Mouse (Mus musculus) left cerebral cortex, adult 9 months (tissue): ENCODE data around the gene S100a7a.

Experiments used
- DNase-seq, 2 experiments: peaks; one replicate each; pipeline ENCODE4 v3.0.0; 2022; ENCODE audit warnings: low spot score in 2 of 2

Gene S100a7a

DNA sequence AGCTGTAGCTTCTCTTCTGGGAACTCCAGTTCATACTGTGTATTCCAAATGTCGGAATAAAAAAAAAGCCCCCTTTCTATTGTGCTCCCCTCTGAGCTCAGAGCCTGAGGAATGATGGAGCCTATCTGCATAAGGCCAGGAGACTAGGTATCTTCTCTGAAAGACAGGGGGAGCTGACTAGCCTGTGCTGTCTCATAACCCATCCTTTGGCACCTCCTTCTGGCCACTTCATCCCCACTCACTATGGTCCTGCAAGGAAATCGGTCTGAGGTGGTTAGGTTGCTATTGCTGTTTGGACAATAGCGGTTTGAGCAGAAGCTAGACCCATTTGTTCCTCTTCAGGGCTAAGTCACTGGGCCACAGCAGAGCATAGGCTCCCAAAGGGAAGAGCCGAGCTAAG lies 26.0 kb upstream of the S100a7a start:
- no peak for DNase-seq

DNA sequence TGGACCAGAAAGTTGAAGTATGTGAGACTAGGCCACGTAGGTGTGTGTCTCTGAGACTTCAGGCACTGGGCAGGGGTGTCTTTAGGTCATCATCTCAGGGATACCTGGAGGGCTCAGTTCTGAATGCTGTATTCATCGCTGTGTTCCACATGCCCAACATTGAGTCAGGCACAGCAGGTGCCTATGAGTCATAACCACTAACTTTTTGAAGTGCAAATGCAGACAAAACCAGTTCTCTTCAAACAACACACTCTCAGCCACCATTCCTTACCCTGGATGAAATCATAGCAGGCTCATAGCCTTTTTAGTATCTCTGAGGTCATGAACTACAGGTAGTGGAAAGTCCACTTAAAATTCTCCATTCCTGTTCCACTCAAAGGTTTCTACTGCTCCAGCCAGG lies 24.5 kb upstream of the S100a7a start:
- DNase-seq = no peak

DNA sequence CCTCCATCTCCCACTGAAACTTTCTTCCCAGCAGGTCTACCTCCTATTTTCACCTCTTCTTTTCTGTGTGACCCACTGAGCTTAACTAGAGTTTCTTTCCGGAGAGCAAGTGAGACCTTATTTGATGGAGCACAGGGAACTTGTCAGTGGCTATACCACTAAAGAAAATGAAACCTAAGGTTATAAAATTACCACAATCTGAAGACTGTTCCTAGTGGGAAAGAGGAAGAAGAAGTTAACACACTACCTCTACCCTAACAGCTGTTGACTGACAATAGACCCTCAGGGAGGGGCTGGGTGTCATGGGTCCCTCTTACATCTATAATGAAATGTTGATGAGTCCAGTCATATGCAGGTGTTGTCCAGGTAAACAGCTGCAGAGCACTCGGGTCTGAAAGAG lies 21.8 kb upstream of the S100a7a start:
- no peak for DNase-seq

DNA sequence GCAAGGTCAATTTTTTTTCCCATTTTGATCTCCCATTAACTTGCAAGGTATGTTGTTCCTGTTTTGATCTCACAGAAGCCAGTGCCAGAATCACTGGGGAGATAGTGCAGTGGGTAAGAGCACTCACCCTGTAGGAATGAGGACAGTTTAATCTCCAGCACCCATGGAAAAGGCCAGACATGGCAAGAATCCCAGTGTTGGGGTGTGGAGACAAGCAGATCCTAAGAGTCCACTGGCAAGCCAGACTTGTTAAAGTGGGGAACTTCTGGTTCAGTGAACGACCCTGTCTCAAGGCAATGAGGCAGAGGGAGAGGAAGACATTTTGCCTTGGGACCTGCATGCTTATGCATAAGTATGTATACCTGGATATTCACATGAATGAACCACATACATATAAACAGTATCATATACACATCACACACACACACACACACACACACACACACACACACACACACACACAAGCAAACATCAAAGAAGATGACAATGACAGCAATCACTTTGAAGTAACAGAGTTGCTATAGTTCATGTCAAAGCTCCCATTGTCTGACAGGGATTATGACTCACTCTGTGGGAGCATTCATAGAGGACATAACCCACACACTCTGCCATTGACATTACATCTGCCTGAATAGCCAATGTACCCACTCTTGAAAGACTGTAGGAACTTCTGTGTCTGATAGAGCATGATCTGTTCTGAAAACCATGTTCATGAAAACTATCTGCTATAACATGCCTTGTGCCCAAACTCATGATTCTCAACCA lies 15.1 kb upstream of the S100a7a start:
- DNase-seq = no peak

DNA sequence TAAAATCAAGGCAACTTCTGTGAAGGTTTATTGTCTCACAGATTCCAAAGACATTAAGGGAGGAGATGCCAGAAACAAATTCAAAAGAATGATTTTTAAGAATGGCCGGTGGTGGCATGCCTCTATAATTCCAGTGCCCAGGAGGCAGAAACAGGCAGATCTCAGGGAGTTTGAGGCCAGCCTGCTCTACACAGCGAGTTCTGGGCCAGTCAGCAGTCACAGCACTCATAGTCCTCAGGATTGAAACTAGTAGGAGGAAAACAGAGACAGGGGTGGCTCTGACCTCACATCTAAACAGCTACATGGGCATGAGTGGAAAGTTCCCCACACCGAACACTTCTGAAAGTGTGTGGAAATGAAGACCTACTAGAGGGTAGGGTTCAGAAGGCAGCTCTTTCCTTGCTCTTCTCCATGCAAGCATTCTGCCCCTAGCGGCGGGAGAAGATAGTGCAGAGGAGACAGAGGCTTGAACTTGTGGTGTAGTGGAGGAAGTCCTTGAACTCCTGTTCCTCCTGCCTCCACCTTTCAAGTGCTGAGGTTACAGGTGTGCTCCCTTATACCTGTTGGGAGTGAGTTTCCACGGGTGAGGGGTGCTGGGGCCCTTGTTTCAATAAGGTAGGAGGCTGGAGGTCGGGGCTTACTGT lies 14.2 kb upstream of the S100a7a start:
- DNase-seq = no peak

DNA sequence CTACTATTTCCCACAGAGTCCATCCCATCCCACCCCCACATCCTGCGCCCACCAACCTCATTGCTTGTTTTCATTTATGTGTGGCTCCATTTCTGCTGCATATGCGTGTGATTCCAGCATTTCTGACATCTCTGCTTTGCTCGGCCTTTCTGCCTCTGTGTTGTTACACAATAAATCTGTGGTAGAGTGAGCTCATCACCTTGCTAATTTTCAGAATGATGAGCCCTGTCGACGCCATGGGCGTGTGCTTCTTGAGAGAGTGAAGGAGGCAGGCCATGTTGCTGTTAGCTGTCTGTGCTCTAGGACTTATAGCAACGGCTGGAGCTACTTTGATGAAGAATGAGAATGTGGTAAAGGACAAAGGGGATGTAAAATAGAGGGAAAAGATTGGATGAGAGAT lies 12.8 kb upstream of the S100a7a start:
- no peak for DNase-seq

DNA sequence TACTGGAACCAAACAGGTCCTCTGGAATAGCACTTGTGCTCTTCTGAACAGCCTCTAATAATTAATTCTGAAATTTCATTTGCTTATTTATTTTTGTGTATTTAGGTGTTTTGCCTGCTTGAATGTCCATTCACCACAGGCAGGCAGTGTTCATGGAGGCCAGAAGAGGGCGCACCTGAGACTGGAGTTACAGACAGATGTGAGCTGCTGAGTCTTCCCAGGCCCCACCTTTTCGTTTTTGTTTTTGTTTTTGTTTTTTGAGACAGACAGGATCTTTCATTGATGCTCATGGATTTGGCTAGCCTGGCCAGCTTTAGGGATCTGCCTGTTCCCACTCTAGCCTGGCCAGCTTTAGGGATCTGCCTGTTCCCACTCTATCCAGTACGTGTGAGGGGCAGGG lies 9.6 kb upstream of the S100a7a start:
- DNase-seq = peak in 1 of 2 experiments; percentile 27

DNA sequence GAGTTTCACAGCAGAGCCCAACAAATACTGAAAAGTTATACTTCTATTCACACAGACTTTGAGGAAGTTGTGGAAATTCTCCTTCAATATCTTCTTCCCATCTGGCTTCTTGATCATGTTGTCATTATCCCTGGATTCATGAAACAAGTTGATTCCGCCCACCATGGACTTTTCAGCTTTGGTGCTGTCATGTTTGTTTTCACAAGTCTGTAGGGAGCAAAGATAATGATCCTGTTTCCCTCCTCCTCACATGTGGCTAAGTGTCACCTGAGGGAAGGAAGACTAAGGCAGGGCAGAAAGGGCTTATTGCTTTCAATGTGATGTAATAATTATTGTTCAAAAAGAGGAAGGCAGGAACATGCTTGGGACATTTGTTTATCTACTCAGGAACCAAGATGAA lies 6.5 kb upstream of the S100a7a start:
- DNase-seq = no peak

DNA sequence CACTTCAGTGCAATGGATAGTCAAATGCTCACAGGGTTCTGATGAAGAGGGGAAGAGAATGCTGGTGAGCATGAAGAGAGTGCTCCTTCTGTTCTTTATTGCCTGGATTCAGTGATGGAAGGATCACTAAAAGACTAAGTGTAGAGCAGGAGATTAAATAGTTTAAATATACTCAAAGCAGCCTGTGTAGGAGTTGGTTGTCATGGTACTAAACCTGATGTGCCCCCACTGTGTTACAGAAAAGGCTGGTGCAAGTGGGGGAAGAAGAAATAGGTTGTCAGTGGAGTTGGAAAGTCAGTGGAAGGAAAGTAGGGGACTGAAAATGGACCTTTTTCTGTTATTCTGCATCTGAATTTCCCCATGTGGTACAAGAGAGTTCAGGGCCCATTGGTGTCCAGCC lies 4.8 kb upstream of the S100a7a start:
- DNase-seq = peak; percentile 17 to 50

DNA sequence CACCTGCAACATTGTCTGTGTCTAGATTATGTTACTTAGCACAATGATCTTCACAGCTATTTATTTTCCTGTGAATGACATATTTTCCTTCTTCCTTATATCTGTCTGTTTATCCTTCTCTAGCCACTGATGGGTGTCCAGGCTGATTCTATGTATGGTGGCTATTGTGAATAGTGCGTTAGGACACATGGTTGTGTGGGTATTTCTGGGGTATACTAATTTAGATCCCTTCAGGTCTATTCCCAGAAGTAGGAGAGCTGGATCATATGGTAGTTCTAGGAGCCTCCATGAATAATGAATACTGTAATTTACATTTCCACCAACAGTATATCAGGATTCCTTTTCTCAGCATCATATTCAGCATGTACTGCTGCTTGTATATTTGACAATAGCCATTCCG lies 4.0 kb upstream of the S100a7a start:
- DNase-seq = no peak

DNA sequence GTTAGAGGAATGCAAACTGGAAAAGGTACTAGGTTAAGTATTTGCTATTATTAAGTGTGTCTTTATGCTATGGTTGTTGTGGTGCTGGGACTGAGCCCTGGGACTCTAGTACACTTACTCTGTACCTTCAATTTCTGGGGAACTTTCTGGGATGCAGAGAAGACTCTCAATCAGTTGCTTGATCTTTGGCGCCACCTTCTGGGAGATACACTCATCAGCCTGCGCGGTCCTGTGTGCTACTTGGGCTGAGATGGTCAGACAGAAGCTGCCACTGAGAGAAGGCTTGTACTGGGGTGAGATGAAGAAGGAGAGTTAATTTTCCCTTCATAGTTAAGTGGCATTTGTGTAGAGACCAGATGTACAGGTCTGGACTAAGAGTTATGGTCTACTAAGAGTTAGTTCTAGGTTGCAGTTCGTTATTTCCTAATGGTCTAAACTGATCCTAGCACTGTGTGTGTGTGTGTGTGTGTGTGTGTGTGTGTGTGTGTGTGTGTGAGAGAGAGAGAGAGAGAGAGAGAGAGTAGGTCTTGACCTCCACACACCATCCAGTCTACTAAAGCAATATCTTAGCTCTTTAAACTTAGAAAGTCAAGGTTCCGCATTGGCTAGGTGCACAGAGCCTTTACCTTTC lies 824 bp upstream of the S100a7a start:
- peak; percentile 42 to 90 for DNase-seq

DNA sequence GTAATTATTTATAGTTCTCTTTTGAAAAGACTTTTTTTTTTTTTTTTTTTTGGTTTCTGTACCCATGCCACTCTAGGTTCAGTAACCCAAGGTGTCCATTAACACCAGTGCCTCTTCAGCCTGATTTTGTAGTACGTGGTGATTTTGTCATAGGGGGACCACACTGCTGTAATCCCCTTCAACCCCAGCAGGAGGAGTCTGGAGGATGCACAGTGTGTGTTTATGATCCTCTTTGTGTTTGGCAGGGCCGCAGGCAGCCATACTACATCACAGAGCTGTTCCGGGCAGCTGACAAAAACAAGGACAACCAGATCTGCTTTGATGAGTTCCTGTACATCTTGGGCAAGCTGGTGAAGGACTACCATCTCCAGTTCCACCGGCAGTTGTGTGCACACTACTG lies 3.6 kb downstream of the S100a7a start:
- no peak for DNase-seq

DNA sequence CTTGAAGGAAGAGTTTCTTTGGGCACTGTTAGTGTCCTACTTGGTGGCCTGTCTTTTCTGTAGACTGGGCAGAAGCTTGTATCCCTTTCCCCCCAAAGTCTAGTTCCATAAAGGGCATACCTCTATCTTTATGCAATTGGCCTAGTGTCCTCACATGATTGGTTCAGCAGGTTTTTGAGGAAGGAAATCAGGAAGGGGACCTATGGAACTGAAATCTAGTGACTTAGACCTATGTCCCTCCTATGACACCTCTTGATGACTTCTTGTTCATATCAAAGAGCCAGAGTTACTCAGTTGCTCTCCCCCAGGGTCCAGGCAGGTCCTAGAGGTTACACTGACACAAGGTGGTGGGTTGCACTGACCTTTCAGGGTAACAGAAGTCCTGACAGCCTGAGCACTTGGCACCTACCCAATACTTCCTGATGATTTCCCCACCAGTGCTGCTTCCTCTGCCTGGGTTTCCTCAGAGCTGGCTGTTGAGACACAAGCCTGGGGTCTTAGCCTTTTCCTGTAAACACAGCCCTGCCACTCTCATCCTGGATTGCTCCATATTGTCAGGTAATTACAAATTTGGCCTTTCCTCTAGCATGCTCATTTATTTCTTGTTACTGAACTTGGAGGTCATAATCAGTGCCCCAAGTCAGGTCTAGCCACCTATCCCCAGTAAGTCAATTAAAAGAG lies 5.7 kb downstream of the S100a7a start:
- DNase-seq = no peak

DNA sequence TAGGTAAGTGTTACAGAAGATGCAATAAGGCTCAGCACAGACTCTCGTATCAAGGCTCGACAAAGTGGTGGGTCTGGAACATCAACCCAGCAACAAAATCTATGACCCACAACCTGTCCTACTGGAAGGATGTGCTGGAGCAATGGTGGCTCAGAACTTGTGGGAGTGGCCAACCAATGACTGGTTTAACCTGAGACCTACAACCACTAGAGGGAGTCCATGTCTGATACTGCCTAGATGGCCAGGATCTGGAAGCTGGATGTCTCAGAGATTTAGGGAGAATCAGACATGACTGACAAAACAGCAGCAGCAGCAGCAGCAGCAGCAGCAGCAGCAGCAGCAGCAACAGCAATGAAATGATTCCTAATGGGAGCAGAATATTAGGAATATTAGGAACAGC lies 10.4 kb downstream of the S100a7a start:
- no peak for DNase-seq

DNA sequence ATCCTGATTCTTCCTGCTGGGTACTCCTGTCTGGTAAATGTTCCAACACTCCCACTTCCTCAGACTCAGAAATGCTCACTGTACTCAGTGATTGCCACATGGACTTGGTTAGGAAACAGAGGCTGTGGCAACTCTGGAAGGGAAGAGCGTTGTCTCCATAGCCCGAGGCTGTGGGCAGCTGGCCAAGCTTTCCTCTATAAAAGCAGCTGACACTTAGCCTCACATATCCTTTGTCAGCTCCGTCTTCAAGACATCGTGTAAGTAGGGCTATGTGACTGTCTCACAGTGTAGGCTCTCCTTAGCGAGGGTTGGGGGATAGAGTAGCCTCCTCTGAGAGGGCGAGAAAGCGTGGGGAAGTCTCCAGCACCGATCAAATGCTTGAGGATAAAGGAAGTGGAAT lies 15.0 kb downstream of the S100a7a start, which contains the start of gene S100a8:
Gene S100a8, plus strand, starts transcription at position 133 of the 400 bp plus-strand sequence.
- DNase-seq = no peak

DNA sequence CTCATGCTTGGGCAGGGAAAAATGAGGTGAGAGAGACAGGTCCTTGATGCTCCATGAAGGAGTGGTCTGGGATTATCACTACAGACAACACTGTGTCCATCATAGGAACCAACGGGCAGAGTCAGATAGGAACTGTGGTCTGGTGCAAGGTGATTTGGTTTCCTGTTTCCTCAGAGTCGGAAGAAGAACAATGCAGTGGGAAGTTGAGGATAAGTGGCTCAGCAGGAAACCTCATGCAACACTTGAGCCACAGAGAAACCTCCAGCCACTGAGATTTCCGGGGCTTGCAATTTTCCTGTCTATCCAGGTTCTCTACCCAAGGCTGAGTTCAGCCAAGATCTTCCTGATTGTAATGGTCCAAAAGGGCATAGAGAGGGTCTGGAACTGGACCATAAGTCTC lies 24.8 kb downstream of the S100a7a start:
- no peak for DNase-seq

DNA sequence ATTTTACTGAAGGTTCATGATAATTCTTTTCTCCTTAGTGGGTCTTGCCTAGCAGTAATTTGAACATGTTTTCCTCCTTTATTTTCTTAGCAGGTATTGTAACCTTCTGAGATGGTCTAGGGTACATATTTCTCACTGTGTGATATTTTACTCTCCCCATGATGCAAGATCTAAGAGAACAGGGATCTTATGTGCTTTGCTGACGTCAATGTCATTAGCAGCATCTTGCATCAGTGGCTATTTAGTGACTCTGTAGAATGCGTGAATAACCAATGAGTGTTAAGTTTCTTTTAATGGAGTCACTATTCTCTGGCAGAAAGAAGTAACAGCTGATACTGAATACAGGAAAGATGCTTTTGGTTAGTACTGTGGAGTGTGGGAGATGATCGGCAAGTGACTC lies 30.1 kb downstream of the S100a7a start:
- no peak for DNase-seq

DNA sequence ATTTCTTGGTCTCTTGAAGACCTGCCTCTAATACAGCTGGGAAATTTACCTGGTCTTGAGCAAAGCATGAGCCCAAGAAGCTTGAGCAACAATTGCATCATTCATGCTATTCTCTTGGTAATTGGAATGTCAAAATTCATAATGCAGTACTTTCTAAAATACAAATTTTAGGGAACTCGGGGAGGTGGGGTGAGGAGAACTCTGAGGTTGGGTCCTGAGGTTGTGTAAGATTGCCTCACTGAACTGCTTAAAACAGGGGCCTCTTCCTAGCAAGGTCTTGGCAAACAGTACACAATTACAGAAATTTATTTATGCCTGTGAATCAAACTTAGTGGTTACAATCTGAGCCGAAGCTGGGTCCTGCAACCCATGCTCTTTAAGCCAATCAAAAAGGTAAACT lies 33.0 kb downstream of the S100a7a start:
- DNase-seq = no peak

DNA sequence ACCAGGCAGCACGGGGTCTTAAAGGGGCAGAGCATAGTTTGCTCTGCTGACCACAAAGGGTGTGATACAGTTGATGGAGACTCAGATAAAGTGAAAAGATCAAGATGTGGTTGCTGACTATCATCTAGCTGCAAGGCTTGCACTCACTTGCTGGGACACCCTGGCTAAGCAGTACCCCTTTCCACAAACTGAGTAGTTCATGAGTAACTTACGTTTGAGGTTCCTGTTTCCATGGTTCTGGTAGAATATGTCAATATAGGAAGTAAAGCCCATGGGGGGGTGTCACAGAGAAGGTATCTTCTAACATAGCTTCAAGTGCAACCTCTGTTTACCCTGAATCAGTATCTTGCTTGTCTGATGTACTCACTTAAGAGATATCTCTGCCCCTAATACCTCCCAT lies 39.7 kb downstream of the S100a7a start:
- no peak for DNase-seq

DNA sequence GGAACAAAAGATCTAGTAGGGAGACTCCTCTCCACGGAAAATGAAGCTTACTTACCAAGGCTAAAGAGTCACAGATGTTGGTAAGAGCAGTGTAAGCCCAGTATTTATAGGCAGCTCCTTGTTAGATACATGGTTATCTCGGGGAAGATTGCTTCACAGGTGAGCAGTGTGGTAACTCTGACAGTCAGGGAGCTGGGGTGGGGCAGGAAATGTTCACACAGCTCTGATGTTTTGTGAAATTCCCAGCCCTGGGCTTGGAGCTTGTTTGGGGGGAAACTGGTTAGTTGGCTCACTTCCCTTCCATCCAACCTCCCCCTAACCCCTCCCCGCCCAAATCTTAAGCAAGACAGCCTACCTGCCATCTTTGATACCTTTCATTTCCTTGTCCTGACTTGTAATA lies 41.8 kb downstream of the S100a7a start, which contains the start of gene S100a9:
Gene S100a9, minus strand, starts transcription at position 109 of the 400 bp plus-strand sequence.
- no peak for DNase-seq

DNA sequence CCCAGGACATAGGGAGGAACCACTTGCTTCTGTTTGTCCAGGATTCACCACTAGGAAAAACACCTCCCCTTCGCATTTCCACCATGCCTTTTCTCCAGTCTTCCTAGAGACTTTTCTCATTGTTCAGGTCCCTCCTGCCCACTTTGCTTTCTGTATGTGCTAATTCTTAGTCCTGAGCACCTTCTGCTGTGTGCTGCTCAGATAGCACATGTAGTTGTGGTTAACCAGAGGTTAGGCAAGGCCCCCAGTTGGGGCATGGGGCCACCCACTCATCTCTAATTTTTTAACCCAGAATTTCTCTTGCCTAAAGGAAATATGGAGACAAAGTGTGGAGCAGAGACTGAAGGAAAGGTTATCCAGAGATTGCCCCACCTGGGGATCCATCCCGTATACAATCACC lies 48.4 kb downstream of the S100a7a start:
- no peak for DNase-seq
